Mouse (Mus musculus): ENCODE results near the gene Arid5a. TPM values are rescaled to one million over a fixed set of nuclear protein-coding genes. Genes with fewer than 3 reads are reported as not detected.

Arid5a gene
- polyA plus RNA-seq, 1 experiment = 36.7 TPM

GRCm38 (mm10) chr1:36356955-36357695 lies 49.6 kb downstream of the Arid5a start:
- Histone ChIP-seq H3K4me1 (ENCODE audit: control insufficient read depth, insufficient read depth, low read length) (no peaks in the 10 kb centered on the region), H3K27ac (ENCODE audit: control insufficient read depth, insufficient read depth, low read depth, low read length, poor library complexity) (no peak overlapping the region), H3K4me3 (replicated peaks; ENCODE audit: control insufficient read depth, low read depth, low read length) (no peak overlapping the region)
- TF ChIP-seq CTCF (IDR thresholded peaks at IDR 0.05; ENCODE audit: control insufficient read depth, insufficient read depth, low read length) = no peak
- no peak for TF ChIP-seq POLR2A (IDR thresholded peaks at IDR 0.05; ENCODE audit: borderline replicate concordance, control insufficient read depth, low read depth, low read length)
- WGBS = 80% methylated on average over 5 of the region's 5 CpGs

- TF ChIP-seq CTCF (IDR thresholded peaks at IDR 0.05; ENCODE audit: control insufficient read depth, insufficient read depth, low read length) (no peak), POLR2A (IDR thresholded peaks at IDR 0.05; ENCODE audit: borderline replicate concordance, control insufficient read depth, low read depth, low read length) (no peak)
- Histone ChIP-seq H3K4me1 (ENCODE audit: control insufficient read depth, insufficient read depth, low read length) (peaks cover 2% of the 10 kb centered on the region; the same call in 1 of the 2 replicates), H3K27ac (ENCODE audit: control insufficient read depth, insufficient read depth, low read depth, low read length, poor library complexity) (no peak overlapping the region), H3K4me3 (replicated peaks; ENCODE audit: control insufficient read depth, low read depth, low read length) (peak overlapping the region; percentile 71)
- WGBS = 37% methylated on average over 12 of the region's 12 CpGs
Measured at GRCm38 (mm10) chr1:36367698-36368097, 60.2 kb downstream of the Arid5a start.

- H3K27ac ChIP-seq (ENCODE audit: control insufficient read depth, insufficient read depth, low read depth, low read length, poor library complexity) = peak overlapping the region; percentile 73
- WGBS = 3% methylated on average over 53 of the region's 55 CpGs
- peak overlapping the region; percentile 71 for H3K4me3 ChIP-seq (replicated peaks; ENCODE audit: control insufficient read depth, low read depth, low read length)
- peaks cover 2% of the 10 kb centered on the region; the same call in 1 of the 2 replicates for H3K4me1 ChIP-seq (ENCODE audit: control insufficient read depth, insufficient read depth, low read length)
- TF ChIP-seq CTCF (IDR thresholded peaks at IDR 0.05; ENCODE audit: control insufficient read depth, insufficient read depth, low read length) = no peak
Measured at GRCm38 (mm10) chr1:36368112-36368968, 60.8 kb downstream of the Arid5a start.

DNA sequence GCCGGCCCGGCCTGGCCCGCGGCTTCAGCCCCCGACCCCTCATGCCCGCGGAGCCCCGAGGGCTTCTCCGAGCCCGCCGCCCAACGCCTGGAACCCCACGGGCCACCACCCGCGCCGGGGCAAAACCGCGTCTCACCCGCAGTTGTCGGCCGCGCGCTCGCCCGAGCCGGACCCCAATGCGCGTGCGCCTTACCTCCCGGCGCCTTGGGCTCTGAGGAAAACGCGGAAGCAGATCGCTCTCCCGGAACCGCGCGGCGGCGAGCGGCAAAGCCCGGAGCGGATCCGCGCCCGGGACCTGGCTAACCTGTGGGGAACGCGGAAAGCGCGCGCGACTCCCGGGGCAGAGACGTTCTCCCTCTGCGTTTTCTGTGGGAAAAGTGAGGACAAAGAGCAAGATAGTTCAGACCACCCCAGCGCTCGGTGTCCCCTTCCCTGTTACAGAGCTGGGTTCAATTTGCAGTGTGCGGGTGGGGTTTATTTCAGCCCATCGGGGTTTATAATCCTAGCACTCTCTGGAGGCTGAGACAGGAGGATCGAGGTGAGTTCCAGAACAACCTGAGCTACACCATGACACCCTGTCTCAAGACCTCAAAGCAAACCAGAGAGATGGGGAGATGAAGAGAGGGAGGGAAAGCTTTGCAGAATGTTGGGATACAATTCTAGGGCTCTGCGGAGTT lies 61.6 kb downstream of the Arid5a start, which contains the start of gene Kansl3:
Gene Kansl3 (minus strand): TSS at position 213 of the 677 bp plus-strand sequence.
- peak within 1 kb of the TSS; percentile 73 for H3K27ac ChIP-seq (ENCODE audit: control insufficient read depth, insufficient read depth, low read depth, low read length, poor library complexity)
- peaks cover 2% of the 10 kb centered on the region; the same call in 1 of the 2 replicates for H3K4me1 ChIP-seq (ENCODE audit: control insufficient read depth, insufficient read depth, low read length)
- 5% methylated on average over 61 of the region's 61 CpGs for WGBS
- H3K4me3 ChIP-seq (replicated peaks; ENCODE audit: control insufficient read depth, low read depth, low read length) = peak within 1 kb of the TSS; percentile 71
- TF ChIP-seq POLR2A (IDR thresholded peaks at IDR 0.05; ENCODE audit: borderline replicate concordance, control insufficient read depth, low read depth, low read length) (peak; percentile 81; the same call in 1 of the 2 replicates), CTCF (IDR thresholded peaks at IDR 0.05; ENCODE audit: control insufficient read depth, insufficient read depth, low read length) (no peak)

GRCm38 (mm10) chr1:36370918-36371317 lies 63.4 kb downstream of the Arid5a start:
- Histone ChIP-seq H3K4me3 (replicated peaks; ENCODE audit: control insufficient read depth, low read depth, low read length) (no peak overlapping the region), H3K4me1 (ENCODE audit: control insufficient read depth, insufficient read depth, low read length) (peaks cover 2% of the 10 kb centered on the region; the same call in 1 of the 2 replicates), H3K27ac (ENCODE audit: control insufficient read depth, insufficient read depth, low read depth, low read length, poor library complexity) (no peak overlapping the region)
- TF ChIP-seq CTCF (IDR thresholded peaks at IDR 0.05; ENCODE audit: control insufficient read depth, insufficient read depth, low read length) (no peak), POLR2A (IDR thresholded peaks at IDR 0.05; ENCODE audit: borderline replicate concordance, control insufficient read depth, low read depth, low read length) (no peak)
- 79% methylated on average over 6 of the region's 6 CpGs for WGBS

DNA sequence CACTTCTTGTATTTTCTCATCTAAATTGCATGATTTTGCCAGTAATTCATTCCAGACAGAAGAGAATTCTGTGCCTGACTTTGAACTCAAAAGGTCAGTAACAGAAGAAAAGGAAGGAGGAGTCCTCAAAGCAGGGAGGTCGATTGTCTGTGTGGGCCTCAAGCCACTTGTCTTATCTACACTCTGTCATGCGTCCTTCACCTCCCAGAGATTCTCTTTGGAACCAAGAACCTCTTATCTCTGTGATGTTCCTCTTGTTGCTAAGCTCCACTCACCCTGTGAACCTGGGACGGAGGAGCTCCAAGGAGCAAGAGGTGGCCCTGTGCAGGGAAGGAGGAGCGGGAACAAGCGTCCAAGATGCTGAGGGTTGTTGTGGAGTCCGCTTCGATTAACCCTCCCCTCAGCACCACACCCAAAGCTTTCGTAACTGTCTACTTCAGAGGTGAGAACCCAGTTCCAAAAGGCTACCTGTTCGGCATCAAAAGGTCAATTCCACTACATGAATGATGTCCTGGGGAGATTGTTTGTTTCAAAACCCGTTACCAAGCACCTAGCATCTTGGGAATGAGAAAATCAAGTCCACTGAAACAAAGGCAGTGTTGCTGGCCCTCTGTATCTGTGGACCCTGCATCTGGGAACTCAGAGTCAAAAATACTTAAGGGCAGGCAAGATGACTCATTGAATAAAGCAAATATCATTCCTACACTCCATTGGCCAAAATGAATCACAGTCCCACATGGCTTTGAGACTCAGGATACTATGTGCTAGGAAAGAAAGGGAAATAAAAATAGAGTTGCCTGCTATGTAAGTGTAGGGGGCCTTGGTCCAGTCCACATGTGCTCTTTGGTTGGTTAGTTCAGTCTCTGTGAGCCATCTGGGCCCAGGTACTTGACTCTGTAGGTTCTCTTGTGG lies 64.7 kb downstream of the Arid5a start, which contains the start of gene Fer1l5:
Gene Fer1l5 (plus strand): TSS at position 358 of the 912 bp plus-strand sequence.
- no peak for TF ChIP-seq POLR2A (IDR thresholded peaks at IDR 0.05; ENCODE audit: borderline replicate concordance, control insufficient read depth, low read depth, low read length)
- no peak for TF ChIP-seq CTCF (IDR thresholded peaks at IDR 0.05; ENCODE audit: control insufficient read depth, insufficient read depth, low read length)
- Histone ChIP-seq H3K4me3 (replicated peaks; ENCODE audit: control insufficient read depth, low read depth, low read length) (no peak within 1 kb of the TSS), H3K4me1 (ENCODE audit: control insufficient read depth, insufficient read depth, low read length) (peaks cover 2% of the 10 kb centered on the region; the same call in 1 of the 2 replicates), H3K27ac (ENCODE audit: control insufficient read depth, insufficient read depth, low read depth, low read length, poor library complexity) (no peak within 1 kb of the TSS)
- 78% methylated on average over 10 of the region's 10 CpGs for WGBS

Other genes starting within 250 kb of the Arid5a start
- gene Hs6st1, start 239.3 kb upstream of the Arid5a start, polyA plus RNA-seq (2011; ENCODE audit: insufficient read depth, insufficient read length, low replicate concordance, missing spikeins) = 42.4 and 47.6 TPM in 2 replicates
- 14.8 and 33.9 TPM in 2 replicates for gene Uggt1, start 63.0 kb upstream of the Arid5a start, polyA plus RNA-seq (2011; ENCODE audit: insufficient read depth, insufficient read length, low replicate concordance, missing spikeins)
- gene Neurl3, start 33.1 kb upstream of the Arid5a start, polyA plus RNA-seq (2011; ENCODE audit: insufficient read depth, insufficient read length, low replicate concordance, missing spikeins) = 33.7 and 62.7 TPM in 2 replicates
- gene Kansl3, start 61.4 kb downstream of the Arid5a start, polyA plus RNA-seq (2011; ENCODE audit: insufficient read depth, insufficient read length, low replicate concordance, missing spikeins) = 12.2 and 27.8 TPM in 2 replicates
- not detected in 2 replicates for gene Fer1l5, start 64.6 kb downstream of the Arid5a start, polyA plus RNA-seq (2011; ENCODE audit: insufficient read depth, insufficient read length, low replicate concordance, missing spikeins)
- 13.4 and 34.0 TPM in 2 replicates for gene Lman2l, start 137.5 kb downstream of the Arid5a start, polyA plus RNA-seq (2011; ENCODE audit: insufficient read depth, insufficient read length, low replicate concordance, missing spikeins)
- 2.3 and 4.2 TPM in 2 replicates for gene Cnnm4, start 163.9 kb downstream of the Arid5a start, polyA plus RNA-seq (2011; ENCODE audit: insufficient read depth, insufficient read length, low replicate concordance, missing spikeins)
- gene Cnnm3, start 204.1 kb downstream of the Arid5a start, polyA plus RNA-seq (2011; ENCODE audit: insufficient read depth, insufficient read length, low replicate concordance, missing spikeins) = 3.9 and 10.9 TPM in 2 replicates
- 4.4 and 18.0 TPM in 2 replicates for gene Ankrd23, start 229.2 kb downstream of the Arid5a start, polyA plus RNA-seq (2011; ENCODE audit: insufficient read depth, insufficient read length, low replicate concordance, missing spikeins)
- 5.7 TPM in 1 of 2 replicates, not detected in the other for gene Gm42417, start 231.7 kb downstream of the Arid5a start, polyA plus RNA-seq (2011; ENCODE audit: insufficient read depth, insufficient read length, low replicate concordance, missing spikeins)
- 2.2 and 3.5 TPM in 2 replicates for gene Ankrd39, start 239.7 kb downstream of the Arid5a start, polyA plus RNA-seq (2011; ENCODE audit: insufficient read depth, insufficient read length, low replicate concordance, missing spikeins)

Measured in bone marrow, adult 2 months (tissue).